Mouse (Mus musculus) intestine, postnatal 0 days (tissue): ENCODE measurements at regions not wholly inside any gene's neighbourhood (a gene's known extent, or its start where the extent isn't known, plus 50 kb on each side); places are given as distances from the start of the nearest gene placed in this dataset.
"Not testable (repeated sequence)": the region's sequence is repeated elsewhere in the genome, so short reads cannot be mapped to it uniquely, and the experiment has no call there.

Experiments
- ATAC-seq: fragments of 200-750 bp; cut with Nextera tagmentation; 2 replicates; pipeline ENCODE4 v1.8.0; 2017; ENCODE audit warnings: mild to moderate bottlenecking, moderate TSS enrichment, moderate library complexity
- H3K27ac ChIP-seq: fragments of 300-500 bp; sonication (generic); 2 replicates; pipeline ENCODE4 v1.5.1; 2014; ENCODE audit warnings: mild to moderate bottlenecking, low read depth, low read length, moderate library complexity
- H3K27me3 ChIP-seq: fragments of 300-500 bp; sonication (generic); replicated peaks from 2 replicates; pipeline ENCODE4 v1.6.1; 2014; ENCODE audit warnings: low read length, mixed read lengths; ENCODE audit not compliant: control insufficient read depth, insufficient read depth
- H3K36me3 ChIP-seq: fragments of 300-500 bp; sonication (generic); 2 replicates; pipeline ENCODE4 v1.6.1; 2014; ENCODE audit warnings: mild to moderate bottlenecking, moderate library complexity; ENCODE audit not compliant: control insufficient read depth, insufficient read depth
- H3K4me1 ChIP-seq: fragments of 300-500 bp; sonication (generic); replicated peaks from 2 replicates; pipeline ENCODE4 v1.6.1; 2014; ENCODE audit warnings: antibody characterized with exemption, low read length, mixed read lengths; ENCODE audit not compliant: control insufficient read depth, insufficient read depth
- H3K4me2 ChIP-seq: fragments of 300-500 bp; sonication (generic); replicated peaks from 2 replicates; pipeline ENCODE4 v1.6.1; 2014; ENCODE audit warnings: low read depth, mild to moderate bottlenecking, moderate library complexity
- H3K4me3 ChIP-seq: fragments of 300-500 bp; sonication (generic); 2 replicates; pipeline ENCODE4 v1.5.1; 2014; ENCODE audit warnings: low read depth, low read length
- H3K9ac ChIP-seq: fragments of 300-500 bp; sonication (generic); 2 replicates; pipeline ENCODE4 v1.6.1; 2014; ENCODE audit warnings: mild to moderate bottlenecking, low read depth, low read length
- H3K9me3 ChIP-seq: fragments of 300-500 bp; sonication (generic); 2 replicates; pipeline ENCODE4 v1.6.1; 2016; ENCODE audit warnings: mixed run types; ENCODE audit not compliant: control insufficient read depth
- CTCF ChIP-seq: sonication (generic); IDR thresholded peaks from 2 replicates; pipeline ENCODE4 v1.5.1; 2016; ENCODE audit warnings: low read depth, mild to moderate bottlenecking, control low read depth, antibody characterized with exemption, moderate library complexity
- WGBS: fragments of 180-500 bp; shearing (Covaris S2); extraction: QIAGEN DNeasy Blood & Tissue Kit; methylation state at CpG from one replicate; pipeline ENCODE4 v1.1.7; 2014; 5-methylcytosine and 5-hydroxymethylcytosine counted together

GRCm38 (mm10) chr4:6600766-6601367 lies 1638.0 kb downstream of the Car8 start:
- Histone ChIP-seq H3K36me3 (no peaks in the 10 kb centered on the region), H3K9ac (no peak overlapping the region), H3K27ac (no peak overlapping the region), H3K4me1 (no peaks in the 10 kb centered on the region), H3K4me3 (no peak overlapping the region), H3K9me3 (no peaks in the 10 kb centered on the region), H3K4me2 (no peak overlapping the region), H3K27me3 (no peaks in the 10 kb centered on the region)
- no peak for ATAC-seq
- TF ChIP-seq CTCF, result no peak
- 81% methylated on average over 7 of the region's 7 CpGs for WGBS

- no peak for ATAC-seq
- Histone ChIP-seq H3K27me3 (no peaks in the 10 kb centered on the region), H3K36me3 (no peaks in the 10 kb centered on the region), H3K4me2 (no peak overlapping the region), H3K27ac (no peak overlapping the region), H3K4me1 (no peaks in the 10 kb centered on the region), H3K9ac (no peak overlapping the region), H3K9me3 (no peaks in the 10 kb centered on the region), H3K4me3 (no peak overlapping the region)
- WGBS, result 74% methylated on average over 1 of the region's 1 CpGs
- no peak for TF ChIP-seq CTCF
Measured at GRCm38 (mm10) chr4:6596321-6596720, 1642.5 kb downstream of the Car8 start.

- not testable (repeated sequence) for H3K27me3 ChIP-seq, H3K4me3 ChIP-seq, ATAC-seq, H3K9me3 ChIP-seq, H3K4me1 ChIP-seq, H3K9ac ChIP-seq, H3K4me2 ChIP-seq, H3K27ac ChIP-seq, H3K36me3 ChIP-seq
- WGBS, result 81% methylated on average over 3 of the region's 3 CpGs
Measured at GRCm38 (mm10) chr4:6592890-6593289, 1646.0 kb downstream of the Car8 start.

GRCm38 (mm10) chr4:6561604-6562357 lies 1677.1 kb downstream of the Car8 start:
- no peaks in the 10 kb centered on the region for H3K27me3 ChIP-seq
- no peaks in the 10 kb centered on the region for H3K4me1 ChIP-seq
- TF ChIP-seq CTCF, result peak; percentile 92
- H3K27ac ChIP-seq, result no peak overlapping the region
- H3K4me3 ChIP-seq, result no peak overlapping the region
- no peak overlapping the region for H3K4me2 ChIP-seq
- 39% methylated on average over 11 of the region's 11 CpGs for WGBS
- no peaks in the 10 kb centered on the region for H3K36me3 ChIP-seq
- no peak for ATAC-seq
- H3K9ac ChIP-seq, result no peak overlapping the region
- H3K9me3 ChIP-seq, result no peaks in the 10 kb centered on the region

- Histone ChIP-seq H3K36me3 (no peaks in the 10 kb centered on the region), H3K4me2 (no peak overlapping the region), H3K4me1 (no peaks in the 10 kb centered on the region), H3K9ac (no peak overlapping the region), H3K27ac (no peak overlapping the region), H3K4me3 (no peak overlapping the region), H3K9me3 (no peaks in the 10 kb centered on the region), H3K27me3 (no peaks in the 10 kb centered on the region)
- TF ChIP-seq CTCF, result no peak
- no peak for ATAC-seq
- 93% methylated on average over 5 of the region's 5 CpGs for WGBS
Measured at GRCm38 (mm10) chr4:6539626-6540025, 1699.2 kb downstream of the Car8 start.

- H3K36me3 ChIP-seq, result no peaks in the 10 kb centered on the region
- no peak overlapping the region for H3K4me2 ChIP-seq
- no peak for TF ChIP-seq CTCF
- ATAC-seq, result no peak
- no peak overlapping the region for H3K4me3 ChIP-seq
- no peak overlapping the region for H3K9ac ChIP-seq
- H3K9me3 ChIP-seq, result no peaks in the 10 kb centered on the region
- WGBS, result 72% methylated on average over 1 of the region's 1 CpGs
- no peaks in the 10 kb centered on the region for H3K4me1 ChIP-seq
- no peak overlapping the region for H3K27ac ChIP-seq
- H3K27me3 ChIP-seq, result no peaks in the 10 kb centered on the region
Measured at GRCm38 (mm10) chr4:6532441-6532840, 1706.4 kb downstream of the Car8 start.
